Mouse (Mus musculus): ENCODE measurements around the gene Rimbp2. TPM values are rescaled to one million over a fixed set of nuclear protein-coding genes. Genes with fewer than 3 reads are reported as not detected.

Gene Rimbp2
- polyA plus RNA-seq, 1 experiment from 2014 or later: 6.8 TPM

DNA sequence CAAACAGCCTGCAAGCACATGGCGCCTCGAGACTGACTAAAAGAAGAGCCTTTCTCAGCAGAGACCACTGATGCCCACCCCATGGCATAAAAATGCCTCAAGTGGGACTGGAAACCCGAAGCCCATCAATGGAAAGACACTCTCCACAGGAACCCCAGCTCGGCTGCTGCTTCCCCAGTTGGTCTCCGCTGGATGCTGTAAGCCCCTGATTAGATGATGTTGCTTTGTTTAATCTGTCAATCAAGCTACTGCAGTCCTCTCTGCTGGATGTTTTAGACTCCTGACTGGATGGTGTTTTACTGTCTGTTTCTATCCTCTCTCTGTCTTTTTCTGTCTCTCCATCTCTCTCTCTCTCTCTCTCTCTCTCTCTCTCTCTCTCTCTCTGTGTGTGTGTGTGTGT, 33.2 kb downstream of the Rimbp2 start:
- no peak overlapping the region for H3K4me3 ChIP-seq
- H3K27me3 ChIP-seq (replicated peaks): no peaks in the 10 kb centered on the region
- no peak for ATAC-seq (replicated peaks)
- H3K9me3 ChIP-seq: no peaks in the 10 kb centered on the region
- H3K4me1 ChIP-seq: peaks cover 4% of the 10 kb centered on the region; the same call in 1 of the 2 replicates
- no peak overlapping the region for H3K9ac ChIP-seq
- peak overlapping the region; percentile 36; the same call in 1 of the 2 replicates for H3K27ac ChIP-seq
- H3K4me2 ChIP-seq: no peak overlapping the region
- no peaks in the 10 kb centered on the region for H3K36me3 ChIP-seq (replicated peaks)
- 30% methylated on average over 5 of the region's 5 CpGs for WGBS

DNA sequence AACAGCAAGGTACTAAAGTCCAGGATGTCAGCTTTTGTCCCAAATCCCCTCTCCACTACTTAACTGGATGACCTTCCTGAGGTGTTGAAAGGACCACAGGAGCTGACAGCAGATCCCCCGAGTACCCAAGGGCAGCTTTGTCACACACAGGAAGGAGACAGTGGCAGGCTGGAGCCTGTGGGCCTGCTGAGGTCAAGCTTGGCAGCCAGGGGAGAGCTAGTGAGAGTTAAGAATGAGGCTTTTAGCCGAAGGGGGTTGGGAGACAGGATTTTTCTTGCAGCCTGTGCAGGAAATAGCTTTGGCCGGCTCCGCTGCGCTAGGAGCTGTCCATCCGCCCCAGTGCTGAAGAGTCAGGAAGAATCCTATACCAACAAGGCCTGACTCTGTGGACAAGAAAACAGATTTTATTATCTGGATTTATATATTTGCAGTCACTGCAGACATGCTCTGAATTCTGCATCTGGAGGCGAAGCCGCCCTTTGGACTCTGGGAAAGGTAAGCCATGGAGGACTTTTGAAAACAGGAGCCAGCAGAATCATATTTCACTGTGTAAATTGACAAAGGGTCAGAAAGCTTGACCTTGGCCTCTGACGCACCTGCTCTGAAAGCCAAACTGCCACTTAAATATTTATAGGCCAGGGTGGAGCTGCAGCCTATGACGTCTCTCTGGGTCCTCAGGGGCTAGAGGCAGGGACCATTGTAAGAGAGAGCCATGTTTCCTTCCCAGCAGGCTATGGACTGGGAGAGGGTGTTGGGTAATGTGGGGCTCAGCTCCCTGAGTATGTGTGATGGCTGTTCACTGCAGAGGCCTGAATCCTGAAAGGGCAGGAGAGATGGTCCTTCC, 35.9 kb downstream of the Rimbp2 start:
- Histone ChIP-seq H3K9me3 (no peaks in the 10 kb centered on the region), H3K4me2 (no peak overlapping the region), H3K9ac (no peak overlapping the region), H3K27ac (no peak overlapping the region), H3K36me3 (replicated peaks) (no peaks in the 10 kb centered on the region), H3K27me3 (replicated peaks) (no peaks in the 10 kb centered on the region), H3K4me1 (peaks cover 4% of the 10 kb centered on the region; the same call in 1 of the 2 replicates), H3K4me3 (no peak overlapping the region)
- ATAC-seq (replicated peaks): no peak
- WGBS: 23% methylated on average over 10 of the region's 10 CpGs

DNA sequence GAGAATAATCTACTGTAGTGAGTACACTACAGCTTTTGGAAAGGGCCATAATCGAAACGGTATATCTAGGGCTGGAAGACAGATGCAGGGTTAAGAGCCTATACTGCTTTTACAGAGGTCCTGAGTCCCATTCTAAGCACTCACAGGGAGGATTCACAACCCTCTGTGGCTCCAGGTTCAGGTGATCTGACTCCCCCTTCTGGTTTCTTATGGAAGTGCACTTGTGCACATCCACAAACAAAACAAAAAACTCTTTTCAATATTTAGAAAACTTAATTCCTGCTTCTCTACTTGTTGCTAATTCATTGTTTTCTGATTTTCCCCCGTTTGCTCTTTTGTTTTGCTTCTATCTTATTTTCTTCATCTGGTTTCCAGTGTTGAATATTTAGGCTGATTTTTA, 39.5 kb downstream of the Rimbp2 start:
- no peak for ATAC-seq (replicated peaks)
- Histone ChIP-seq H3K9ac (no peak overlapping the region), H3K4me2 (no peak overlapping the region), H3K4me3 (no peak overlapping the region), H3K9me3 (no peaks in the 10 kb centered on the region), H3K36me3 (replicated peaks) (no peaks in the 10 kb centered on the region), H3K27me3 (replicated peaks) (no peaks in the 10 kb centered on the region), H3K4me1 (no peaks in the 10 kb centered on the region; the same call in 1 of the 2 replicates), H3K27ac (no peak overlapping the region)
- 75% methylated on average over 3 of the region's 3 CpGs for WGBS

DNA sequence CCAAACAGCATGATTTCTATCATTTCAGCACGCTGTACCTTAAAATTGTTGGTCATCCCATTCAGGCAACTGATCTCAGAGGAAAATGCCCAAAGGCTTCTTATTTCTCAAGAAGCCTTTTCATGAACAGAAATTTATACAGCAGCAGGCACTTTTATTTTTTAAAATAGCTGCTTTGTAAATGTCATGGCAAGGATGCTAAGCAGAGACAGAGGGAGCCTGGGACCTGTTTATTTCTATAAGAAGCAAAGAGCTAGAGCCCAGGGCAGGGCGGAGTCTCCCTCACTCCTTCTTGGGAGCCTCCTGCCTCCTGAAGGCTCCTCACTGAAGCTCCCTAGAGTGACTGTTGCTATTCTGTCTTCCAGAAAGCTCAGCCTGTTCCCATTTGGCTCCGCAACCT, 40.9 kb downstream of the Rimbp2 start:
- Histone ChIP-seq H3K27me3 (replicated peaks) (no peaks in the 10 kb centered on the region), H3K9ac (no peak overlapping the region), H3K27ac (no peak overlapping the region), H3K9me3 (no peaks in the 10 kb centered on the region), H3K36me3 (replicated peaks) (no peaks in the 10 kb centered on the region), H3K4me3 (no peak overlapping the region), H3K4me1 (no peaks in the 10 kb centered on the region; the same call in 1 of the 2 replicates), H3K4me2 (no peak overlapping the region)
- 93% methylated on average over 3 of the region's 3 CpGs for WGBS
- ATAC-seq (replicated peaks): no peak

DNA sequence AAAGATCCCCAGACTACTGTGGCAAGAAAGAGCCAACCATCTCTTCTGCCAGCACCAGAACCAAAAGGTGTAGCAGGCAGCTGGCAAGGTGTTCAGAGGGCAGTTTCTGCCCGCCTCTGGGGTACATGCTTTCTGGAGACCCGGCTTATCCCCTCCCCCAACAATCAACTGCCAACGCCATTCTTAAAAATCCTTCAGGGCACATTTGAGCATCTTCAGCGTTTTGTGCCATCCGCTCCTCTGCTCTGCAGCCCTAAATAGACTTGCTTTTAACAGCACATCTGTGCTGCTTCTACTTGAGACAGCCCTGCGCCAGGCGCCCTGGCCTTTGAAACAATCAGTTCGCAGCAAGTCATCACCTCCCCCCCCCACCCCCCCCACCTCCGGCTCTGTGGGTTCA, 41.7 kb downstream of the Rimbp2 start:
- Histone ChIP-seq H3K4me3 (no peak overlapping the region), H3K9ac (no peak overlapping the region), H3K27me3 (replicated peaks) (no peaks in the 10 kb centered on the region), H3K4me2 (no peak overlapping the region), H3K9me3 (no peaks in the 10 kb centered on the region), H3K27ac (no peak overlapping the region), H3K4me1 (no peaks in the 10 kb centered on the region; the same call in 1 of the 2 replicates), H3K36me3 (replicated peaks) (no peaks in the 10 kb centered on the region)
- no peak for ATAC-seq (replicated peaks)
- WGBS: 81% methylated on average over 8 of the region's 9 CpGs

DNA sequence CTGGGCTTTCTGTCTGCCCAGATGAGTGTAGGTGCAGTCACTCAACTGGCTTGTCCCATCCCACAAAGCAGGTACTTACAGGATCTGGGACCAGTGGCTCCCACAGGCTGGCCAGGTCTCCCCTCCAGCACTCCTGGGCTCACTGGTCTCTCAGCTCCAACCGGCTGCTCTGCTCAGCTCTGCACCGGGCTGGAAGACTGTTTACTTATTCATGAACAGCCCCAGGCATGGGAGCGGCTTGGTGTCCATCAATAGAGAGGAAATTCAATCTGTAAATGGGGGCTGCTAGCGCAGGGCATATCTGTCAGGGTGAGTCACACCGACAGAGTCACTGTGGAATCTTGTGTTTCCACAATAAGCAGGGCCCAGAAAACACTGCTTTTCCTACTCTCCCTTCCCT, 49.2 kb downstream of the Rimbp2 start:
- Histone ChIP-seq H3K36me3 (replicated peaks) (no peaks in the 10 kb centered on the region), H3K27me3 (replicated peaks) (no peaks in the 10 kb centered on the region), H3K9me3 (no peaks in the 10 kb centered on the region), H3K4me3 (no peak overlapping the region), H3K27ac (no peak overlapping the region), H3K9ac (no peak overlapping the region), H3K4me1 (peaks cover 25% of the 10 kb centered on the region), H3K4me2 (no peak overlapping the region)
- peak; percentile 60; the same call in 1 of the 2 replicates for ATAC-seq (replicated peaks)
- WGBS: 8% methylated on average over 5 of the region's 5 CpGs

DNA sequence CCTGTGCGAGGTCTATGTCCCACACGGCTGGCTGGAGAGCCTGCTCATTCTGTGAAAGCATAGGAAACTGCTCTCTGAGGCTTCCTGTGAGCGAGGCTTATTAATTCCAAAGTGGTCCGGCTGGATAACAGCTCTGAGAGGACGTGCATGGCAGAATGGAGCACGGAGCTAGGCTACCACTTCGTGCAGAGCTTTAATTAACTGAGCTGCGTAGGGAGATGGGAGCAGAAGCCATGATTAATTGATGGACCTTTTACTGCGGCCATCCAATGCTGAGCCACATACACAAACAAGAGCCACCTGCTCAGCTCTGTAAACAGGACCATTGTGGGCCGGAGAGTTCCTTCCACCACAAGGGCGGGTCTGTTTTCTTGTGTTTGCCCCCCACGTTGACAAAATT, 50.2 kb downstream of the Rimbp2 start:
- Histone ChIP-seq H3K4me3 (no peak overlapping the region), H3K9me3 (0 out of 2 replicates have a peak, but pooled peaks cover 3% of the 10 kb centered on the region), H3K36me3 (replicated peaks) (no peaks in the 10 kb centered on the region), H3K4me1 (peaks cover 25% of the 10 kb centered on the region), H3K9ac (no peak overlapping the region), H3K27ac (peak overlapping the region; percentile 60), H3K4me2 (no peak overlapping the region), H3K27me3 (replicated peaks) (no peaks in the 10 kb centered on the region)
- peak; percentile 72 for ATAC-seq (replicated peaks)
- 42% methylated on average over 12 of the region's 12 CpGs for WGBS

DNA sequence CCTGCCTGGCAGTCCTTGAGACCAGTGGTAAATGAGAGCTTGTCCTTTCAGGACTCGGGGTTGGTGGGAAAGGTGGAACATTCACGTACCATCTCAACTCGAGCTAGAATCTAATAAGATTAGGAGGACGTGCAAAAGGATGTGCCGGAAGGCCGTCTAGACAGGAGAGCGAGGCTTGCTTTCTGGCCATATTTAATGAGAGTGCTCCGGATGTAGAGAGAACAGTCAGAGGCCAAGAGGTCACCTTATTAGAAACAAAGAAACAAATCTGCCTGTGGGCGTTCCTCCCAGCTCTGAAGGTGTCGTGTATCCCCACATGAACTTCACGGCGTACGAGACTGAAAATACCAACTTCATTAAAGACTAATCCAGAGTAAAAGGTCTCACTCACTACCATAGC, 53.3 kb downstream of the Rimbp2 start:
- no peak for ATAC-seq (replicated peaks)
- Histone ChIP-seq H3K4me1 (peaks cover 23% of the 10 kb centered on the region), H3K9ac (no peak overlapping the region), H3K4me3 (no peak overlapping the region), H3K4me2 (no peak overlapping the region), H3K27ac (no peak overlapping the region), H3K36me3 (replicated peaks) (no peaks in the 10 kb centered on the region), H3K9me3 (0 out of 2 replicates have a peak, but pooled peaks cover 3% of the 10 kb centered on the region), H3K27me3 (replicated peaks) (no peaks in the 10 kb centered on the region)
- WGBS: 53% methylated on average over 13 of the region's 13 CpGs

DNA sequence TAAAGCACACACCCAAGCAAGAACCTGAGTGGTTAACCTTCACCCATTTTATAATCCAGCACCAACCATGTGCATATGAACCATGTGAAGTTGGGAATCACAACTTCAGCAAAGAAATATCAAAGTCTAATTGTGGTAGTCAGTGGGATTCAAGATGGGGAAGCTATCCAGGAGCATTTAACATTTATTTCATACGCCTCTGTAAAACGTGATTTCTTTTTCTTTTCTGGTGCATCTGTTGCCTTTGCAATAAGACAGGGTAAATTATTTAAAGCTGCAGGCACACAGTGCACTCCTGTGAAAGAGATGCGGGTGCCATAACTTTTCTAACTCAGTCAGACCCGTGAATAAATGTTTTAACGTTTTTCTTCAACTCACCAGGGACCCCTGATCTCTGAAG, 58.4 kb downstream of the Rimbp2 start:
- Histone ChIP-seq H3K9ac (no peak overlapping the region), H3K9me3 (0 out of 2 replicates have a peak, but pooled peaks cover 3% of the 10 kb centered on the region), H3K4me1 (no peaks in the 10 kb centered on the region), H3K27ac (no peak overlapping the region), H3K36me3 (replicated peaks) (no peaks in the 10 kb centered on the region), H3K4me3 (no peak overlapping the region), H3K27me3 (replicated peaks) (no peaks in the 10 kb centered on the region), H3K4me2 (no peak overlapping the region)
- 83% methylated on average over 5 of the region's 5 CpGs for WGBS
- ATAC-seq (replicated peaks): no peak

DNA sequence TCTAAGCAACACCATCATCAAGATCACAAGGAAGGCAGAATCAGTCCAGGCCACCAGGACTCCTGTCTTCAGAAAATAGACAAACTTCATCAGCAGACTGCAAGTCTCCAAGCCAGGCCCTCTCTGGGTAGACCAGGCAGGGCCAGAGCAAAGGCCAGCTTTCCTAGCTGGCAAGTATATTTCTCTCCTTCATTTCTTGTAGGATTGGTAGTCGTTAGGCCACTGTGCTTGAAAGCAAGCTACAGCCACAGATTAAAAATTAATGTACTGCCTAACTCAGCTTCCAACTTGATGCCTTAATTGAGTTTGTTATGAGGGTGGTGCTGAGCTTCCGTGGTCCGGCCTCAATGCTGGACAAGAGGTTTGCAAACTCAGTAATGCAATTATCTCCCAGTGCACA, 65.7 kb downstream of the Rimbp2 start:
- Histone ChIP-seq H3K9me3 (no peaks in the 10 kb centered on the region), H3K27ac (peak overlapping the region; percentile 10; the same call in 1 of the 2 replicates), H3K9ac (no peak overlapping the region), H3K4me3 (no peak overlapping the region), H3K4me2 (no peak overlapping the region), H3K36me3 (replicated peaks) (no peaks in the 10 kb centered on the region), H3K4me1 (peaks cover 17% of the 10 kb centered on the region), H3K27me3 (replicated peaks) (no peaks in the 10 kb centered on the region)
- ATAC-seq (replicated peaks): no peak
- 49% methylated on average over 3 of the region's 3 CpGs for WGBS

DNA sequence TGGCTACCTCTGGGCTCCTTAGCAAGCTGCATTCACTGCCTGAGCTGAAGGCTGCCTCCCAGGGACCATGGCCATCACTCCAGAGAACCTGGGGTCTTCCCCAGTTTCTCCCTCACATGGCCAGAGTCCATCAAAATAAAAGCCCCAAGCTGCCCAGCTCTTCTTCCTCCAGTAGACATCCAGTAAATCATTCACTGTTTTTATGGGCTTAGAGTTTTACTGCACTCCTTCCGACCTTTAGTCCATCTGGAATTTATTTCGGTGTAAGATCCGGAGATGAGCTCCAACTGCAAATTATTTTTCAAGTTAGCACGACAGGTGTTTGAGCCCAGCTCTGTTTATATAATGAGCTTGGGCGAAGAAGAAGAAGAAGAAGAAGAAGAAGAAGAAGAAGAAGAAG, 69.0 kb downstream of the Rimbp2 start:
- no peaks in the 10 kb centered on the region for H3K27me3 ChIP-seq (replicated peaks)

DNA sequence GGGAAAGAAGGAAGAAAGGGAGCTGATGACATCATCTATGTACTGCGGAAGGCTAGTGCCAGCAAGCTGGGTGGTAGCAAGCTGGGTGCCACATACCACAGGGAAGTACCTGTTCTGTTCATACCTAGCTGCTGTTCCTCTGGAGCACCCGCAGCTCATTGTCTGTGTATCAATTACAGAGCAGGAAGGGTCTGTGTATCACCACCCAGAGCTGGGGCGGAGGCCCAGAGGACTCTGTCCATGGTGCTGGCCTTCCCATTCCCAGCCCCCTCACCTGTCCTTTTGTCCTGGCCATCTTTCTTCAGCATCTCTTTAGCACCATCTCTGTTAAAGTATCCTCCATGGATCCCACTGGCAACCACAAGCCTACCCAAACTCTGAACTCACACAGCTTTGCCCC, 74.2 kb downstream of the Rimbp2 start:
- no peak for ATAC-seq (replicated peaks)
- Histone ChIP-seq H3K9ac (no peak overlapping the region), H3K4me1 (peaks cover 17% of the 10 kb centered on the region), H3K27me3 (replicated peaks) (no peaks in the 10 kb centered on the region), H3K4me2 (no peak overlapping the region), H3K36me3 (replicated peaks) (no peaks in the 10 kb centered on the region), H3K9me3 (no peaks in the 10 kb centered on the region), H3K27ac (no peak overlapping the region), H3K4me3 (no peak overlapping the region)
- 42% methylated on average over 3 of the region's 3 CpGs for WGBS

More for the DNA sequence above, 69.0 kb downstream of the Rimbp2 start:
- H3K4me2 ChIP-seq: no peak overlapping the region
- ATAC-seq (replicated peaks): no peak
- no peak overlapping the region for H3K27ac ChIP-seq
- H3K4me1 ChIP-seq: peaks cover 17% of the 10 kb centered on the region
- no peaks in the 10 kb centered on the region for H3K36me3 ChIP-seq (replicated peaks)
- no peak overlapping the region for H3K4me3 ChIP-seq
- WGBS: 86% methylated on average over 5 of the region's 5 CpGs
- H3K9me3 ChIP-seq: no peaks in the 10 kb centered on the region
- H3K9ac ChIP-seq: no peak overlapping the region

Data from midbrain, embryonic 15.5 days (tissue).